Mouse (Mus musculus) C2C12 (cell line): Measurements from ENCODE around the gene Tnni3k.

Experiments used
- CTCF ChIP-seq: IDR thresholded peaks from one replicate; pipeline ENCODE4 v1.5.1; 2011; ENCODE audit not compliant: control insufficient read depth, insufficient read depth, insufficient read length
- FOSL1 ChIP-seq: IDR thresholded peaks from one replicate; pipeline ENCODE4 v1.8.0; 2011; ENCODE audit warnings: mild to moderate bottlenecking, low read length; ENCODE audit not compliant: poor library complexity, insufficient read depth, severe bottlenecking
- MAX ChIP-seq: IDR thresholded peaks from one replicate; pipeline ENCODE4 v1.6.1; 2011; ENCODE audit warnings: mild to moderate bottlenecking, control low read depth
- MYOD1 ChIP-seq: IDR thresholded peaks from one replicate; pipeline ENCODE4 v1.6.1; 2011; ENCODE audit warnings: low read depth; ENCODE audit not compliant: control insufficient read depth, insufficient read length
- USF1 ChIP-seq: IDR thresholded peaks from one replicate; pipeline ENCODE4 v1.6.1; 2011; ENCODE audit warnings: low read depth, mild to moderate bottlenecking, control low read depth, moderate library complexity

- TF ChIP-seq CTCF: no peak
- TF ChIP-seq MAX: no peak
- TF ChIP-seq MYOD1: no peak
- TF ChIP-seq USF1: no peak
- no peak for TF ChIP-seq FOSL1
Measured at GRCm38 (mm10) chr3:154885048-154885447, 170.2 kb downstream of the Tnni3k start.
